Mouse (Mus musculus) heart, adult 11 months (tissue): ENCODE results near the gene Drc3.
"Not testable (repeated sequence)": the region's sequence is repeated elsewhere in the genome, so short reads cannot be mapped to it uniquely, and the experiment has no call there.

Source experiments
- DNase-seq: peaks from one replicate; pipeline ENCODE4 v3.0.0; 2022

Drc3 gene

GRCm38 (mm10) chr11:60397172-60397571, 44.0 kb downstream of the Drc3 start:
- DNase-seq = no peak

GRCm38 (mm10) chr11:60406606-60407005, 53.5 kb downstream of the Drc3 start:
- DNase-seq = no peak

GRCm38 (mm10) chr11:60412173-60412572, 59.0 kb downstream of the Drc3 start:
- no peak for DNase-seq

DNA sequence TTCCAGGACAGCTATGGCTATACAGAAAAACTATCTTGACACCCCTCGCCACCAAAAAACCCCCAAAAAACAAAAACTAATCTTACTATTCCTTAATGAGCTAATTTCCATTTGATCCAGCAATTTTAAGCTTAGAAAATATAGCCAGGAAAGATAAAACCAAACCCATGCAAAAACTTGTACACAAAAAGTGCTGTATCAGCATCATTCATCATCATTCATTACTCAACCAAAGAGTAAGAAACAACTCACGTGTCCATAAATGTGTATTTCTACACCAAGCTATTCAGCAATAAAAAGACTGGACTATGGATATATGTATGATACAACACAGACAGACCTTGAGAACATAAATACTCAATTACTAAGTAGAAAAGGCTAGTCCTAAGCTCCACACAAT, 59.8 kb downstream of the Drc3 start:
- no peak for DNase-seq

DNA sequence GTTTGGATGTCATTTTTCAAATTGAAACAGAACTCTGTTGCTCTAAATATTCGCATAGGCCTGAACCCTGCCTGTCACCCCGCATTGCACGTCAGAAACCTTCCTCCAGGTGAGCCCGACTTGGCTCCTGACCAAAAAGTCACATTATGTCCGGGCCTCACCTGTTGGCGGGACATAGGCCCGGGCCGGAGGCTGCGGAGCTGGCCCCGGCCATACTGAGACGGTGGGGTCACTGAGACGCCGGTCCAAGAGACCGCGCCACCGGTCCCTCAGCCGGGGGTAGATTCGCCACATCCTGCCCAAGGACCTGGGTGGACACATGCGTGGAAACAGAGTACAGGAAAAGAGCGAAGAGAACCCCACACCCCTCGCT, 63.4 kb downstream of the Drc3 start:
- DNase-seq = no peak

DNA sequence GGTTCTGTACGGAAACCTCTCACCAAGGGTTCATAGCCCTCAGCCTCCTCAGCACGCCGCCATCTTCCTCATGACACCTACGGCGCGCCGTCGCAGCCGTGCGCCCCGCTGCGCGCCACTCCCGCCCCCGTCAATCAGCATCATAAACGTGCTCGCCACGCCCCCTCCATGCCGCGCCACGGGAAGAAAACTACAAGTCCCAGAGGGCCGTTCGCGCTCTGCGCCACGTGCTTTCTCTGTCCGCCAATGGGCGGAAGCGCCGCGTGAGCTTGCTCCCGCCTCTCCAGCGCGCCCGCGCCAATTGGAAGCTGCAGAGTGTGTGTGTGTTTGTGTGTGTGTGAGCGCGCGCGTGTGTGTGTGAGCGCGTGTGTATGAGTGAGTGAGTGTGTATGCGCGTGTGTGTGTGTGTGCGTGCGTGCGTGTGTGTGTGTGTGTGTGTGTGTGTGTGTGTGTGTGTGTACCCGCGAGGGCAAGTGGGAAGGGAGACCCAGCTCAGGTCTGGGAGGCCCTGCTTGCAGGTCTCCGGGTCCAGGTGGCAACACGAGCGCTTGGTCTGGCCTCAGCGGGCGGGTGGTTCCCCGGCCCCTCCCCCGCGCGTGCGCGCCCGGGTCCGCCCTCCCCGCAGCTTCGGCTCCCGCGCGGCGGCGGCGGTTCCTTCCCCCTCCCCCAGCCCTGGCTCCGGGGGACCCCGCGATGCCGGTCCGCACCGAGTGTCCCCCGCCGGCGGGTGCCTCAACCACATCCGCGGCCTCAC, 64.0 kb downstream of the Drc3 start, which contains the start of gene Gid4:
Gene Gid4 (plus strand): TSS at position 183 of the 754 bp plus-strand sequence.
- DNase-seq = peak; percentile 100

DNA sequence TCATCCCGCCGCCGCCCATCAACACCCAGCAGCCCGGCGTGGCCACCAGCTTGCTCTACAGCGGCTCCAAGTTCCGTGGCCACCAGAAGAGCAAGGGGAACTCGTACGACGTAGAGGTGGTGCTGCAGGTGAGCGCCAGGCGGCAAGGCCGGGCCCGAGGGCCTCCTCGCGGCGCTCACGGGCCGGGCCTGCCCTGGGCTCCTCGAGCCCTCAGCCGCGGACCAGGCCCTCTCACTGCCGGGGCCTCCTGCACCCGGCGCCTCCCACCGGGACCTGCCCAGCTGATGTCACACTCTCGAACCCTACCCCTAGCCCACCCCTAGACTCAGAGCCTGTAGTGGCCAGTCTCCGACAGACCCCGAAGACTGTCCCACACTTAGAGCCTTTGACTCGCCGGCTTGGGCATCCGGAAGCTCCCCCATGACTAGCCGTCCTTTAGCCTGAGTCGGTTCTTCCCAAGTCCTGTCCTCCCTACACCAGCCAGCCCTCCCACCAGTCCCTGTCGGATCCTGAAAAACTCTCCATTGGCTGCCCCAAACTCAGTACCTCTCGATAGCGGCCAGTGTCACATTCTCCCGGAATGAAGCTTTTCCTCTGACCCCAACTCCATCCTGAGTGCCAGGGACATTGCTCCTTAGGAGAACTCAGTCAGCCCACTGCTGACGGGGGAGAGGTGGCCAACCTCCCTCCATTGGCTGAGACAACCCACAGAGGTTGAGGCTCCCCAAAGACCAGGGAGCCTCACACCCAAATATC, 64.8 kb downstream of the Drc3 start, which contains the start of gene Atpaf2:
Gene Atpaf2 (minus strand): TSS at position 741 of the 756 bp plus-strand sequence.
- no peak for DNase-seq

GRCm38 (mm10) chr11:60418473-60418803, 65.3 kb downstream of the Drc3 start:
- peak; percentile 91 for DNase-seq

- no peak for DNase-seq
Observed at GRCm38 (mm10) chr11:60422046-60422668, 69.0 kb downstream of the Drc3 start.

DNA sequence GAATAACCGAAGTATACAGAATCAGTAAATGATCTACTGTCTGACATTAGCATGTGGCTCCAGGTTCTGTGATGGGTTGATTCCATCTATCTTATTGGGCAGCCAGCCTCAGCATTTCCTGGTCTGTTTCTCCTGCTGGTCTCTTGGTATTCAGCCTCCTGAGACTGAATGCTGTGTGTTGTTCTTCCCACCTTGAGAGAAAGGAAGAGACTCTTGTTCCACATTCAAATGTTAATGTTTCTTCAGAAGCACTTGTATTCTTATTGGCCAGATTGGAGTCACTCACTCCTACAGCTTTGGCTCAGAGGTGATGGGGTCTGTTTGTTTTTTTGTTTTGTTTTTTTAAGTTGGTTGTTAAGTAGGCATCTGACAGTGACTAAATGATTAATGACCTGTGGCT, 69.9 kb downstream of the Drc3 start:
- DNase-seq = no peak

DNA sequence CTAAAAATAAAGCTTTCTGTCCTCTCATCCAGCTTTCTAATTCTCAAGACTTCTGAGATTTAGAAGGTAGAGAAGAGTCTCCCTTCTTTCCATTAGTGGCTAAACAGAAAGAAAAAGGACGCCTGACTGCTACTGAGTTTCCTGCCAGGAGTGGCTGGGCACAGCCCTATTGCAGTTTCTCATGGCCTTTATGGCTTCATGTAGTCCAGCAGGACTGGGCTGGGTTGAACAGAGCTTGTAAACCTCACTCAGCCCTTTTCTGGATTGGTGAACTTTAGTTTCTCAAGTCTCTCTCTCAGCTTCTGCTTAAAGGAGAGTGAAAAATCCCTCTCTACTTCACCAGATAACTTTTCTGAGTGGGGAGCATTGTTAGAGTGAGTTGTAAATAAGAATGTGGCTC, 73.3 kb downstream of the Drc3 start:
- no peak for DNase-seq

DNA sequence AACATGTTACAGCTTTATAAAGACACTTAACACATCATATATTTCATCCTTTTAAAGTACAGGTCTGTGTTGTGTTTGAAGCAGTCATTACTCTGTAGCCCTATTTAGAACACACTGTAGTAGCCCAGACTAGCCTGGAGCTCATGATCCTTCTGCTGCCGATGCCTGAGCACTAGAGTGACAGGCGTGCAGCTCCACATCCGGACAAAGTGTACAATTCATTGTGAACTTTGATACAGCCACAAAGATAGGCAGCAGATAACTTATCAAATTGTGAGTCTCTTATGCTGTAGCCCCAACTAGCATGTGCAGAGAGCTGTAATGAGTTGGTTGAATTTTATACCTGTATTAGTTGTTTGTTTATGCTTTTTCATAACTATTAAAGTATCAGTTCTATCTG, 74.5 kb downstream of the Drc3 start:
- no peak for DNase-seq

DNA sequence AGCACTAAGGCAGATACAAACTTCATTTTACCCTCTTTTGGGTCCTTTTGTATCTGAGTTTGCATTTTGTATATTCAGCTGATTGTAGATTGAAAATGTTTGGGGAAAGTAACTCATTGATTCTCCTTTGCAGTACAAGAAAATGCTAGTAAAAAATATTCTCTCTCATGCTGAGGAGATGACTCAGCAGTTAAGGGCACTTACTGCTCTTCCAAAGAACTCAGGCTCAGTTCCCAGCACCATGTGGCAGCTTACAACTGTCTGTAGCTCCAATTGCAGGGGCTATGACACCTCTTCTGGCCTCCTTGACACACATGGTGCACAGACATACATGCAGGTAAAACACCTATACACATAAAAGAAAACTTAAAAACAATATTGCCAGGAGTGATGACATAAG, 80.4 kb downstream of the Drc3 start:
- DNase-seq = no peak

DNA sequence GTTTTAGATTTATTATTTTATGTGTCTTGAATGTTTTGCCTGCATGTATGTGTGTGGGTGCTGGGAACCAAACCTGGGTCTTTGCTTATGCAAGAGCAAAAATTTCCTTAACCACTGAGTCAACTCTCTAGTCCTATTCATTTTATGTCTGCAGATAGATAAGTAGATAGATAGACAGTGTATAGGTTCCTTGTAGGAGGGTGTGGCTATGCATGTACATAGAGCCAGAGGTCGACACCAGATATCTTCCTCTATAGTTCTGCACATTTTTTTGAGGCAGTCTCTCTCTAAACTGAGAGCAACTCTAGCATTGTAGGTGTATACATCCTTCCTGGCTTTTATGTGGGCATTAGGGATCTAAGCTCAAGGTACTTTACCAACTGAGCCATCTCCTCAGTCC, 82.0 kb downstream of the Drc3 start:
- no peak for DNase-seq

DNA sequence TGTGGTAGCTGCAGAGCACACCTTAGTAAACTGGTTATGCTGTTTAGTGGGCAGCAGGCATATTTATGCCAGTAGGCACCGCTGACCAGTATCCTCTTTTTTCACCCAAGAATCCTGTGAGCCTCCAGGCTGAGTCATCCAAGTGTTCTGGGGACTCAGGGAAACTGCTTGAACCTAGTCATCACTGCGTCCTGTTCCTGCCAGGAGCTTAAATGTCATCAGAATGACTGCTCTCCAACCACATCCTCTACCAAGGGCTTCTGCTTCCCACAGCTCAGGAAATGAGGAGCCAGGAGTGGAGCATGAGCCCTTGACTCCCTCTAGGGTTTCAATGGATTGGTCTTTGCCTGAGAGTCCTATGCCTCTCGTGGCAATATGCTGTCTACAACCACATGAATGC, 83.5 kb downstream of the Drc3 start:
- no peak for DNase-seq

DNA sequence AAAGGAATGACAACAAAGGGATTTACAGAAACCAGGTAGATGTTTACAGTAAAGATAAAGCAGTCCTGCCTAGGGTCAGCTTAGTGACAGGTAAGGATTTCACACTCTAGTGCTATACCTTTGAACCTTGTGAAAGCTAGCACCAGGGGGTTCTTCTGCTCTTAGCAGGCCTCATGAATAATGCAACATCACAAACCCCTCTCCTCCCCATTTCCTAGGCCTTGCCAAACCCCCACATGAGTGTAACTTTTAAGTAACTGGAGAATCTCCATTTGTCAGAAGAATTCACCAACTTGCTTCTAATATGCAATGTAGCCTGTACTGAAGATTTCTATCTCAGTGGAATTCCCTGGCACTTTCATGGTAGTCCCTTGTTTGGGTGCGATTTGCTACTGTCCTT, 86.5 kb downstream of the Drc3 start:
- not testable (repeated sequence) for DNase-seq

- no peak for DNase-seq
Observed at GRCm38 (mm10) chr11:60440176-60440575, 87.0 kb downstream of the Drc3 start.

DNA sequence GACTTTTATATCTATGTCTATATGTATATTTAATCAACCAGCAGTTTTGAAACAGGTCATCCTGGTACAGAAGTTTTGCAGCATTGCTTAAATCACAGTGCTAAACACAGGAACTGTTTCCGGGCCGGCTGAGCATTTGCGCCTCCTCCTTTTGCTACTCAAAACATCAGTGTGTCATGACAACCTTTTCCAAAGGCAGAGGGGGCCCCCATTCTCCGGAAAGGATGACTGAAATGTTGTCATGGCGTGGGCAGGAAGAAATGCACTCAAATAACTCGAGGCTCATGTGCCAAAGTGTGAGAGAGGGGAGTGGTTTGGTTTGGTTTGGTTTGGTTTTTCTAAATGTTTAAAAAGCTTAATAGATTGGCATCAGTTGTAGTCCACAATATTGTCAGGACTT, 89.8 kb downstream of the Drc3 start:
- no peak for DNase-seq
